Mouse (Mus musculus) heart, adult 2 months (tissue): ENCODE results near the gene Cntn6.

ENCODE experiments used
- CTCF ChIP-seq: fragments of 200-600 bp; IDR thresholded peaks from 2 replicates; pipeline ENCODE4 v1.8.1; 2022; ENCODE audit warnings: antibody characterized with exemption, mild to moderate bottlenecking, moderate library complexity
- POLR2A ChIP-seq: fragments of 200-500 bp; IDR thresholded peaks from 2 replicates; pipeline ENCODE4 v1.6.1; 2011; ENCODE audit warnings: mild to moderate bottlenecking, low read depth, low read length, control low read depth; ENCODE audit not compliant: insufficient read depth

DNA sequence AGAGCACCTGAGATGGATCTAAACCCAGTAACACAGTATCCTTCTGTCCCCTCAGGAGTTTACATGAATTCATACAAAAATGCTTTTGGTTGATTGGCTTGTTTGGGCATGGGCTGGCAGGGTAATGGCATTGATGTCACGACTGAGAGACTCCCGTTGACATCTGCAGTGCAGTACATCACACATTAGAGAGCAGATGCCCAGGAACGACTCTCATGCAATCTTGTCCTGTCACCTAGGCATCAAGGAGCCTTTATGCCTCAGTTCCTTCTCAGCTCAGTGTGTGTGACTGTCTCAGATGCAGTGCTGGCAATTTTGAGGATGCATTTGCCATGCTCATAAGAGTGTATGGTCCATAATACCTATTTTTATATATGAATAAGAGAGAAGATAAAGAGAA, 195.4 kb downstream of the Cntn6 start:
- no peak for TF ChIP-seq POLR2A
- no peak for TF ChIP-seq CTCF
